Mouse (Mus musculus) thymus, adult 2 months (tissue): ENCODE measurements at regions not wholly inside any gene's neighbourhood (a gene's known extent, or its start where the extent isn't known, plus 50 kb on each side); places are given as distances from the start of the nearest gene placed in this dataset.

ENCODE experiments used
- CTCF ChIP-seq: fragments of 200-500 bp; IDR thresholded peaks from 2 replicates; pipeline ENCODE4 v1.5.1; 2012; ENCODE audit warnings: mild to moderate bottlenecking, control low read depth, low read length, moderate library complexity, borderline replicate concordance; ENCODE audit not compliant: control insufficient read depth, poor library complexity, insufficient read depth; ENCODE audit errors: extremely low read depth
- POLR2A ChIP-seq: fragments of 200-500 bp; IDR thresholded peaks from 2 replicates; pipeline ENCODE4 v1.6.1; 2012; ENCODE audit warnings: mild to moderate bottlenecking, low read length, control low read depth, moderate library complexity; ENCODE audit not compliant: control insufficient read depth, poor library complexity, insufficient read depth; ENCODE audit errors: extremely low read depth

GRCm38 (mm10) chr10:42072131-42072530, 53.9 kb upstream of the Armc2 start:
- TF ChIP-seq CTCF (no peak), POLR2A (no peak)
